Mouse (Mus musculus): ENCODE results near the gene Cacna1b. TPM values are rescaled to one million over a fixed set of nuclear protein-coding genes. Genes with fewer than 3 reads are reported as not detected.

Cacna1b gene
- 0.25 and 0.34 TPM in 2 replicates for polyA plus RNA-seq (2015; fragmentation: Nextera tagmentation; extraction: Ambion mirVana)

GRCm38 (mm10) chr2:24763115-24763557, at the start of gene Cacna1b:
TSS of gene Cacna1b (minus strand) at chr2:24763152.
- peaks cover 41% of the 10 kb centered on the region for H3K27me3 ChIP-seq (ENCODE audit: insufficient read depth, low read length)
- under 1% methylated on average over 40 of the region's 42 CpGs for WGBS (ENCODE audit: insufficient replicate concordance)
- H3K36me3 ChIP-seq (replicated peaks; ENCODE audit: insufficient read depth, low read length), result no peaks in the 10 kb centered on the region
- ATAC-seq (peak; percentile 69), DNase-seq (peak; percentile 70)
- TF ChIP-seq CTCF (IDR thresholded peaks at IDR 0.05; ENCODE audit: low read depth) (no peak), EP300 (IDR thresholded peaks at IDR 0.05; ENCODE audit: low read depth) (no peak)
- no peak within 1 kb of the TSS for H3K9ac ChIP-seq (replicated peaks)
- peak within 1 kb of the TSS; percentile 46 for H3K4me3 ChIP-seq (ENCODE audit: low read depth, low read length)
- H3K4me2 ChIP-seq (ENCODE audit: low read depth, low read length), result peak within 1 kb of the TSS; percentile 74
- no peaks in the 10 kb centered on the region for H3K9me3 ChIP-seq (ENCODE audit: low read length)
- no peak within 1 kb of the TSS for H3K27ac ChIP-seq (ENCODE audit: low read depth)
- H3K4me1 ChIP-seq (ENCODE audit: insufficient read depth), result peaks cover 14% of the 10 kb centered on the region

GRCm38 (mm10) chr2:24809746-24810145, 46.8 kb upstream of the Cacna1b start:
- no peaks in the 10 kb centered on the region for H3K9me3 ChIP-seq (ENCODE audit: low read length)
- DNase-seq (no peak), ATAC-seq (no peak)
- no peak overlapping the region for H3K9ac ChIP-seq (replicated peaks)
- H3K36me3 ChIP-seq (replicated peaks; ENCODE audit: insufficient read depth, low read length), result peaks cover 51% of the 10 kb centered on the region
- no peaks in the 10 kb centered on the region for H3K27me3 ChIP-seq (ENCODE audit: insufficient read depth, low read length)
- H3K27ac ChIP-seq (ENCODE audit: low read depth), result no peak overlapping the region
- no peak overlapping the region for H3K4me3 ChIP-seq (ENCODE audit: low read depth, low read length)
- no peak overlapping the region for H3K4me2 ChIP-seq (ENCODE audit: low read depth, low read length)
- 57% methylated on average over 3 of the region's 3 CpGs for WGBS (ENCODE audit: insufficient replicate concordance)
- TF ChIP-seq CTCF (IDR thresholded peaks at IDR 0.05; ENCODE audit: low read depth) (no peak), EP300 (IDR thresholded peaks at IDR 0.05; ENCODE audit: low read depth) (no peak)
- no peaks in the 10 kb centered on the region for H3K4me1 ChIP-seq (ENCODE audit: insufficient read depth)

GRCm38 (mm10) chr2:24807691-24808090, 44.7 kb upstream of the Cacna1b start:
- 93% methylated on average over 10 of the region's 10 CpGs for WGBS (ENCODE audit: insufficient replicate concordance)
- no peak for TF ChIP-seq CTCF (IDR thresholded peaks at IDR 0.05; ENCODE audit: low read depth)
- no peak for TF ChIP-seq EP300 (IDR thresholded peaks at IDR 0.05; ENCODE audit: low read depth)
- Histone ChIP-seq H3K27ac (ENCODE audit: low read depth) (no peak overlapping the region), H3K27me3 (ENCODE audit: insufficient read depth, low read length) (no peaks in the 10 kb centered on the region), H3K4me1 (ENCODE audit: insufficient read depth) (no peaks in the 10 kb centered on the region), H3K9me3 (ENCODE audit: low read length) (no peaks in the 10 kb centered on the region), H3K9ac (replicated peaks) (no peak overlapping the region), H3K4me2 (ENCODE audit: low read depth, low read length) (no peak overlapping the region), H3K36me3 (replicated peaks; ENCODE audit: insufficient read depth, low read length) (peaks cover 58% of the 10 kb centered on the region), H3K4me3 (ENCODE audit: low read depth, low read length) (no peak overlapping the region)
- DNase-seq, result no peak
- ATAC-seq, result no peak

- ATAC-seq, result no peak
- peaks cover 54% of the 10 kb centered on the region for H3K36me3 ChIP-seq (replicated peaks; ENCODE audit: insufficient read depth, low read length)
- H3K27me3 ChIP-seq (ENCODE audit: insufficient read depth, low read length), result no peaks in the 10 kb centered on the region
- H3K9me3 ChIP-seq (ENCODE audit: low read length), result no peaks in the 10 kb centered on the region
- H3K4me1 ChIP-seq (ENCODE audit: insufficient read depth), result no peaks in the 10 kb centered on the region
- H3K4me2 ChIP-seq (ENCODE audit: low read depth, low read length), result no peak overlapping the region
- no peak overlapping the region for H3K4me3 ChIP-seq (ENCODE audit: low read depth, low read length)
- 86% methylated on average over 3 of the region's 3 CpGs for WGBS (ENCODE audit: insufficient replicate concordance)
- DNase-seq, result no peak
- no peak for TF ChIP-seq EP300 (IDR thresholded peaks at IDR 0.05; ENCODE audit: low read depth)
- no peak overlapping the region for H3K9ac ChIP-seq (replicated peaks)
- no peak overlapping the region for H3K27ac ChIP-seq (ENCODE audit: low read depth)
These were observed 44.1 kb upstream of the Cacna1b start for GRCm38 (mm10) chr2:24807036-24807435.

- Histone ChIP-seq H3K36me3 (replicated peaks; ENCODE audit: insufficient read depth, low read length) (peaks cover 63% of the 10 kb centered on the region), H3K9ac (replicated peaks) (no peak overlapping the region), H3K9me3 (ENCODE audit: low read length) (no peaks in the 10 kb centered on the region), H3K4me3 (ENCODE audit: low read depth, low read length) (no peak overlapping the region), H3K4me1 (ENCODE audit: insufficient read depth) (no peaks in the 10 kb centered on the region), H3K4me2 (ENCODE audit: low read depth, low read length) (no peak overlapping the region), H3K27me3 (ENCODE audit: insufficient read depth, low read length) (no peaks in the 10 kb centered on the region), H3K27ac (ENCODE audit: low read depth) (no peak overlapping the region)
- DNase-seq, result no peak
- no peak for ATAC-seq
- TF ChIP-seq CTCF (IDR thresholded peaks at IDR 0.05; ENCODE audit: low read depth) (no peak), EP300 (IDR thresholded peaks at IDR 0.05; ENCODE audit: low read depth) (no peak)
- WGBS (ENCODE audit: insufficient replicate concordance), result 92% methylated on average over 6 of the region's 6 CpGs
These were observed 43.2 kb upstream of the Cacna1b start for GRCm38 (mm10) chr2:24806143-24806542.

- no peaks in the 10 kb centered on the region for H3K27me3 ChIP-seq (ENCODE audit: insufficient read depth, low read length)
- 65% methylated on average over 4 of the region's 4 CpGs for WGBS (ENCODE audit: insufficient replicate concordance)
- no peaks in the 10 kb centered on the region for H3K4me1 ChIP-seq (ENCODE audit: insufficient read depth)
- no peak overlapping the region for H3K4me2 ChIP-seq (ENCODE audit: low read depth, low read length)
- ATAC-seq (no peak), DNase-seq (no peak)
- no peak overlapping the region for H3K9ac ChIP-seq (replicated peaks)
- no peak overlapping the region for H3K27ac ChIP-seq (ENCODE audit: low read depth)
- H3K36me3 ChIP-seq (replicated peaks; ENCODE audit: insufficient read depth, low read length), result peaks cover 67% of the 10 kb centered on the region
- no peak overlapping the region for H3K4me3 ChIP-seq (ENCODE audit: low read depth, low read length)
- H3K9me3 ChIP-seq (ENCODE audit: low read length), result no peaks in the 10 kb centered on the region
- no peak for TF ChIP-seq EP300 (IDR thresholded peaks at IDR 0.05; ENCODE audit: low read depth)
- TF ChIP-seq CTCF (IDR thresholded peaks at IDR 0.05; ENCODE audit: low read depth), result no peak
These were observed 42.7 kb upstream of the Cacna1b start for GRCm38 (mm10) chr2:24805621-24806020.

Data from liver, postnatal 0 days (tissue).